Mouse (Mus musculus): ENCODE results near the gene Gm2237.
"Not testable (repeated sequence)": the region's sequence is repeated elsewhere in the genome, so short reads cannot be mapped to it uniquely, and the experiment has no call there.

Gene Gm2237

GRCm38 (mm10) chr14:19584804-19585667 is at the start of gene Gm2237:
TSS of gene Gm2237 (minus strand) at chr14:19585135.
- peak; percentile 48 for DNase-seq (ENCODE audit: extremely low spot score, low spot score)

- not testable (repeated sequence) for DNase-seq (ENCODE audit: extremely low spot score, low spot score)
These were observed 17.5 kb upstream of the Gm2237 start, which contains the start of gene Gm5458 for GRCm38 (mm10) chr14:19602481-19602880. TSS of gene Gm5458 (minus strand) at chr14:19602581.

GRCm38 (mm10) chr14:19549863-19550262 is 35.1 kb downstream of the Gm2237 start, which contains the start of gene Gm2244:
TSS of gene Gm2244 (minus strand) at chr14:19549963.
- DNase-seq (ENCODE audit: extremely low spot score, low spot score): not testable (repeated sequence)

All from neural tube, embryonic 10.5 days (tissue).